Mouse (Mus musculus): ENCODE data around the gene Tnfrsf25. TPM values are rescaled to one million over a fixed set of nuclear protein-coding genes. Genes with fewer than 3 reads are reported as not detected.

Gene Tnfrsf25
- total RNA-seq, 1 experiment from 2014 or later, result not detected

DNA sequence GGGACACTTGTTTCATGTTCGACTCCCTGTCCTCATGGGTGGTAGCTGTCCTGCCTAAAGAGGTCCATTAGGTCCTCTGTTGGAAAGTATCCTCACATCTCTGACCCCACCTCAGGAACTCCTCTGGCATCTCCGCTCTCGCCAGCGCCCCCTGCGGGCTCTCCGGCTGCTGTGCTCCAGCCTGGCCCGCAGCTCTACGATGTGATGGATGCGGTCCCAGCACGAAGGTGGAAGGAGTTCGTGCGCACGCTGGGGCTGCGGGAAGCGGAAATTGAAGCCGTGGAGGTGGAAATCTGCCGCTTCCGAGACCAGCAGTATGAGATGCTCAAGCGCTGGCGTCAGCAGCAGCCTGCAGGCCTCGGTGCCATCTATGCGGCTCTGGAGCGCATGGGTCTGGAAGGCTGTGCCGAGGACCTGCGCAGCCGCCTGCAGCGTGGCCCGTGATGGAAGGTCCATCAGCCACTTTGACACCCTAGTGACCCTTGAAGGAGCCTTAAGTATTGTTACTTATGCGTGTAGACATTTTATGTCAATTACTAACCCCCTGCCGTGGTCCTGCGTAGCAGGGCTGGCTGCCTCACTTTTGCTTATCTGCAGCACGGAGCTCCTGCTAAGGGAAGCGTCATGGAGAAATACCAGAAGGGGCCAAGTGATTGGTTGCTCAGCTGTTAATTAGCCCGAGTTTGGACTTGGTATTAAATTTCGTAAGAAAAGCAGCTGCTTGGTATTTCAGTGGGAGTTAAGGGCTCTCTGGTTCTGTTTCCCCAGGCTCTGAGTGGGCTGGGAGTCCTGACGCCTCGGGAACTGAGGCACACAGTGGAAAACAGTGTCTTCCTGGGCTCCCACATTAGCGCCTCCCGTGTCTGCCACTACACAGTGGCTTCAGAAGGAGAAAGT, 3.9 kb downstream of the Tnfrsf25 start:
- ATAC-seq (replicated peaks; ENCODE audit: low read depth, poor library complexity, severe bottlenecking), result 0 out of 2 replicates have a peak, but pooled peaks have one; percentile 29

DNA sequence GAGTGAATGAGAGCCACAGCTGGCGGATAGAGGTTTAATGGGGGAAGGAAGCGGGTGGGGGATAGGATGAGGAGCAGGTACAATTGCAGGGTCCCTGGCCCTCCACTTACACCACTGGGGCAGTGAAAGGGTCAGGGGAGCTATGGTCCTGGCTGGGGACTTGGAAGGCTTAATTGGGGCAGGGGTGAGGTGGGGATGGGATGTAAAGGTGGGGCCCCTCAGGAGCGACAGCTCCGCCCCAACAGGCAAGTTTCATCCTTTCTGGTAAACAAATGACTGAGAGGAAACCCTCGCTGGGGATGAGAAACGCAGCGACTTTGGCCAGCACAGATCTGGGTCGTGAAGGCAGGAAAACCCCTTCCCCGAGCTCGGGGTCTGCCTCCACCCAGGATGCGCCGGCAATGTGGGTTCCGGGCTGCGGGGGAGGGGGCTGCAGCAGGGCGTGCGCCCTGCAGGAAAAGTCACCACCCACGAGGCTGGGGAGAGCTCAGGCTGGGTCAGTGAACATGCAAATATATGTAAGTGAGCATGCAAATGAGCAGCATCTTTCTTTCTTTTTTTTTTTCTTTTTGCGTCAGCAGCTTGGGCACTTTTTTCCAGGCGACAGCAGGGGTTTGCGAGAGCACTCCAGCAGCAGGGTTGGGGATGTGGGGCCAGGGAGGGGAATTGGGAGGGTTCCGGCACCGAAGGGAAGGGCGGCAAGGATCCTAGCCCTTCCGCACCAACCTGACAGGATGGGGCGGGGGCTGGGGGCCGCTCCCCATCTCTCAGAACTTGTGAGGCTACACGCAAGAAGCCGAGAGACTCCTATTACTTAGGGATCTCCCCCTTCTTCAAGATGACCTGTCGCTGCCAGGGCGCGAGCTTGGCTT, 4.8 kb downstream of the Tnfrsf25 start:
- no peak for ATAC-seq (replicated peaks; ENCODE audit: low read depth, poor library complexity, severe bottlenecking)

DNA sequence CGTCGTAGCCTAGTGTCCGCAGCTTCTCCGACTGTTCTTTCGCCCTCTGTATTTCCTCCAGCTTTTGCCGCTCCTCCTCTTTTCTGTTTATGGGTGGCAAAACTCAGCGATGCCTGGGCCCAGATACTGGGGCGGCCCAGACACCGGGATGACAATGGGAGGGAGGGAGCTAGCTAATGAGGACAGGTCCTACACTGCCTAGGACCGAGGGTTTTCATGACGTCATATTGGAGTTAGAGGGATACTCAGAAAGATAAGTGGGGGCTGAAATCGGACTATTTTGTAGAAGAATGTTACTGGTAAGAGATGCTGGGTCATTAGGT, 5.4 kb downstream of the Tnfrsf25 start:
- ATAC-seq (replicated peaks; ENCODE audit: low read depth, poor library complexity, severe bottlenecking), result no peak

DNA sequence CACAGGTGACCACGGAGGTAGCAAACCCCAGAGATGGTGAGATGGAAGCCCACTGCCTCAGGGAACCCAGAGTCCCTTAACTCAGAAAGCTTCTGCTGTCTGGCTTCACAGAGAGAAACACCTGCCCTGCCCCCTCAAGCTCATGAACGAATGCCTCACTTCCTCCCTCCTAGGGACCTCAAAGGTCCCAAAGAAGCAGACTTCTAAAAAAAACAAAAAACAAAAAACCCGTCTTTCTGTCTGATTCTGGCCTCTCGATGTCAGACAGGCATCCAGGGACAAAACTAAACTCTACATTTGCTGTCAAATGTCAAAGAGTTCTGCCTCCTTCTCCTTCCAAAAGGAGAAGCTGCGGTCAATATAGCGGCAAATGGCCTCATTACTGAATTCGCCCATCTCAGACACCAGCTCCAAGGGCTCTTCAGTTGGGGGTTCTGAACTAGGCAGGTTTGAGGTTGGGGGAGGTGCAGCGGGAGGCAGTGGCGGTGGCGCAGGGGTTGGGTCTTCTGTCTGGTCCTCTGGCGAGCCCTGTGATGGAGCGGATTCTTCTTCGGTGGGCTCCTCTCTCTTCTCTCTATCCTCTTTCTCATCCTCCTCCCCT, 8.7 kb downstream of the Tnfrsf25 start:
- ATAC-seq (replicated peaks; ENCODE audit: low read depth, poor library complexity, severe bottlenecking), result peak; percentile 52

DNA sequence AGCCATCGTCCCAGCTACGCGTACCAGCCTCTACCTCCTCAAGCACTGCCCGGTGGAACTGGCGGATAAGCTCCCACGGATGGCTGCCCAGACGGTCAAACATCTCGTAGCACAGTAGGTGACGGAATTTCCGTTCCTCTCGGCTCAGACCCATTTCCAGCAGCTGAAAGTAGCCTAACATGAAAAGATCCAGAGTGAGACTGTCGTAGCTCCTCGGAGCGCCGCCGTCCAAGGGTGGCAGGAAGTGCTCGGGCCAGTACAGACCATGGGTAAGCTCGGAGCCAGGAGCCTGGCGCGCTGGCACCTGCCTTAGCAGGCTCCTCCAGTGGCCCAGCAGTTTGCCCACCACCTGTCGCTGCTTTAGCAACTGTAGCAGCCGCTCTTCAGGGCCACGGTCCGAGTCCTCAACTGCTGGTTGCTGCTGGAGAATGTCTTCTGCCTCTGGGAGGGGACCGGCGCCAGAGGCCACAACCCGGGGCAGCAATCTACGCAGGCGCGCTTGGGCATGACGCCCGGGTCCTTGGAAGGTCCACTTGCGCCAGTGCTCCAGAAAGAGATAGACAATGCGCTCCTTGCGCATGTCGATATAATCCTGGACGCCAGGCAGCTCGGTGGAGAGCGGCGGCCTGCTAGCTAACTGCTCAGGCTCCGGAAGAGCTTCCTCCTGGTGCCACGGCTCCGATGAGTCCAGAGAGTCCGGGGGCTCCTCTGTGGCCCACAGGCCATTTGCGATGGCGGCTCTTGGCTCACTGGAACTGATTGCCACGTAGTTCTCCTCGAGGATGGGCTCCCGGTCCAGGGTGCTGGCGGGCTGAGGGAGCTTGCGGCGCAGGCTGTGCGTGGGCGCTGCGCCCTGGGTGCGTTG, 9.7 kb downstream of the Tnfrsf25 start:
- ATAC-seq (replicated peaks; ENCODE audit: low read depth, poor library complexity, severe bottlenecking), result no peak

DNA sequence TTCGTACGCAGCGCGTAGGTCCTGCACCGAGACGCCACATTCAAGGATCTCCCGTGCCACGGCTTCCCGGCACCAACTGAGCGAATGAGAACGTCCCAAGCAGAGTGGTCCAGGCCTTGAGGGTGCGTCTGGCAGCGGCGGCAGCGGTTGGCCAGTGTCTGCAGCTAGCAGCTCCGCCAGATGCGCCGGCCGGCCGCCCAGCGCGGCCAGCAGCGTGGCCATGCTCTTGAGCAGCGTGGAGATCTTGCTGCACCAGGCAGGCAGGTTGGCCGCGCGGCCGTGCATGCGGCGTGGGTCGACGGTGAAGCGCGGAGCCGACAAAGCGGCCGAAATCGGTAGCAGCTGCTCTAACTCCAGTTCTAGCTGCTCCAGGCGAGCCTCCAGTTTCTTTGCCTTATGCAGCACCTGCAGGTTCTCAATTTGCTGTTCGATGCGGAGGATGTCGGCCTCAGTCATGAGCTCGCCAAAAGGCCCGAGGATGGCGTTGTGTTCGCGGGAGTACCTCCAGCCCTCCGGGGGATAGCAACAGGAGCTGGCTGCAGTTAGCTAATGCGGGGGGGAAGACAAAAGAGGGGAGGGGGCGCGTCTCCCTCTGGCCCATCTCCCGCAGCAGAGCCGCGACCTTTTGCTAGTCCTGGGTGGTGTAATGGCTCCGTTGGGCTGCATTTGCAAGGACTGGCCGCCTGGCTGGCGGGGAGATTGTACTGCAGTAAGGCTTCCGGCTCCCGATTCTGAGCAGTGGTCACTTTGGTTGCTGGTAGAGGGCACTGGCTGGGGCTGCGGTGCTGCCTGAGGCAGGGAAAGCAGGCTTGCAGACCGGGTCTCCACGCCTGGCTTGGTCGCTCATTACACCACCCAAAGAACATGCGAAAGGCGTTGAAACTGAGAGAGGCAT, 10.5 kb downstream of the Tnfrsf25 start:
- ATAC-seq (replicated peaks; ENCODE audit: low read depth, poor library complexity, severe bottlenecking), result no peak

DNA sequence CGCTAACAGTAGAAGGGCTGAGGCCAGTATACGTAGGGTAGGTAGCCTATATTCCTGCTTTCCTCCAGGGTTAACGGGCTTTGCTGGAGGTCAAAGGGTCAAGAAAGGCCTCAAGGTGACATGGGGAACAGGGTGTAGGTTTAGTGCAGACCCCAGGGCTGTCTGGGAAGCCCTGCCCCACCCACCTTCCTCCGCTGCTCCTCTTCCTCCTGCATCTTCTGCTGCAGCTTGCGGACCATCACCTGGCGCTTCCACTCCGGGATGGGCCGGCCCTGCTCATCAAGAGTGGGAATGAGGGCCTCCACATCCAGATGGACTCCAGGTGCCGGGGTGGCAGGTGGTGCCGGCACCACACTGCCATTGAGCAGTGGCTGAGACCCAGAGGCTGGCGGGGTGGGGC, 12.2 kb downstream of the Tnfrsf25 start:
- no peak for ATAC-seq (replicated peaks; ENCODE audit: low read depth, poor library complexity, severe bottlenecking)

DNA sequence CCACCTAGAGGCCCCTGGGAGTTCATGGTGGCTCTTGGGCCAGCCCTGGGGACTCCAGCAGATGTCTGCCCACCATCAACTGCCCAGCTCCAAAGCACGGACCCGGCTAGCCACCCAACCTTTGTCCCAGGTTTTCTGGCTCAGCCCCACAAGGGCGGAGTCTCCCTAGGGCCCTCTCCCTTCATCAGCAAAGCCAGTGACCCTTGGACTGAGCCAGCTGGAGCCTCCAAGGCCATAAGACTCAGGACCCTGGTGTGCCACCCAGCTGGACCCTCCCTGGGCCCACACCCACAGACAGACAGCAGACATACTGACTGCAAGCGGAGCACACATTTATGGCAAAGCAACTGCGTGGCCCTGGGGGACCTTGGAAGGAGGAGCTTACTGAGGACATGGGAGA, 13.1 kb downstream of the Tnfrsf25 start:
- no peak for ATAC-seq (replicated peaks; ENCODE audit: low read depth, poor library complexity, severe bottlenecking)

DNA sequence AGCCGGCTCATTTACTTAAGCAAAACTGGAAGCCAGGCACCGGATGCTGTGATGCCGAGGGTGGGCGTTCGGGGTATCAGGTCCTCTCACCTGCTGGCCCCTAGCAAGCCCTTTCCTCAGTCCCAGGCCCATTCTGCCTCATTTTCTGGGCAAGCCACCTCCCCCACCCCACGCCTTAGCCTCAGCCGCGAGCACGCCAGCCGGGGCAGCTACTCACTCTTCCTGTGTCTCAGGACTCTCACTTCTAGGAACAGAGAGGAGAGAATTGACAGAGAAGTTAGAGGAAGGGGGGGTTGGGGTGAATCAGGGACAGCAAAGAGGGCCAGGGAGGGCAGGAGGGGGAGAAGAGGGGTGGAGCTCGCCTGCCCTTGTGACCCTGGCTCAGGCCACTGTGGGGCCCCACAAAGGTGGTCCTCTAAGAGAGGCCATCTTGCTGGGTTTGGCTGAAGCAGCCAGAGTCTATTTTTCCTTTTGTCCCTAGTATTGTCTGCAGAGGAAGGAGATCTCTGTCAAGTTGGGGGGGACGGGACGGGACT, 13.7 kb downstream of the Tnfrsf25 start:
- no peak for ATAC-seq (replicated peaks; ENCODE audit: low read depth, poor library complexity, severe bottlenecking)

DNA sequence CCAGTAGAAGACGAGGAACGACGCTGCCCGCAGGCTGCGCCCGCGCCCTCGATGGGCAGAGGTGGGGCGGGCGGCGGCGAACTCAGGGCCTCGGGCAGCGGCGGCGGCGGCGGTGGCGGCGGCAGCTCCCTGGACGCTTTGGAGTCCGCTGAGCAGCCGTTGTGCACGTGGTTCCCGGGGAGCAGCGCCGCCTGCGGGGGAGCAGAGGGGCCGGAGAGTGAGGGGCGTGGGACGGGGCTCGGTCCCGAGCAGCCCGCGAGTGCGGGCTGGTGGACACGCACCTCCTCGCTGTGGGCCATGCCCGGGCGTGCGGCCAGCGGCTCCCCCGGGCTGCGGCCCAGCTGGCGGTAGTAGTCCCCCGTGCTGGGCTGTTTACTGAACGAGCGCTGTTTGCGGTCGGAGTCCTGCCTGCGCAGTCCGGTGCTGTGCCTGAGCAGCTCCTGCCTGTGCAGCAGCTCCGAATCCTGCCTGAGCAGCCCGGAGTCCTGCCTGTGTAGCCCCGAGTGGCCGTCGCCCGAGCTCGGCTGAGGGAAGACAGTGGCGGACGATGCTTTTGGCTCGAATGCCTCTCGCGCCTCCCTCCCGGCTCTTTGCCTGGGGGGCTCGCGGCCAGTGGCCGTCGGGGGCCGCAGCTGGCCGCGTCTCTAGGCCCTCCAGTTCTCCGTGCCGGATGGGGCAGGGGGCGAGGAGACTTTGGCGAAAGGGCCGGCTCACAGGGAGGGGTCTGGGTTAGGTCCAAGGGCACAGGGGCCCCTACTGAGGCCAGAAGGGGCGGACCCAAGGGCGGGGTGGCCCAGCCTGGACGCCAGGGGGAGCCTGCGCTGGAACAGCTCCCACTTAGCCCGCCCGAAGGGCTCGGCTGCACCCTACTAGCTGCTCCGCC, 15.3 kb downstream of the Tnfrsf25 start:
- peak; percentile 48 for ATAC-seq (replicated peaks; ENCODE audit: low read depth, poor library complexity, severe bottlenecking)

DNA sequence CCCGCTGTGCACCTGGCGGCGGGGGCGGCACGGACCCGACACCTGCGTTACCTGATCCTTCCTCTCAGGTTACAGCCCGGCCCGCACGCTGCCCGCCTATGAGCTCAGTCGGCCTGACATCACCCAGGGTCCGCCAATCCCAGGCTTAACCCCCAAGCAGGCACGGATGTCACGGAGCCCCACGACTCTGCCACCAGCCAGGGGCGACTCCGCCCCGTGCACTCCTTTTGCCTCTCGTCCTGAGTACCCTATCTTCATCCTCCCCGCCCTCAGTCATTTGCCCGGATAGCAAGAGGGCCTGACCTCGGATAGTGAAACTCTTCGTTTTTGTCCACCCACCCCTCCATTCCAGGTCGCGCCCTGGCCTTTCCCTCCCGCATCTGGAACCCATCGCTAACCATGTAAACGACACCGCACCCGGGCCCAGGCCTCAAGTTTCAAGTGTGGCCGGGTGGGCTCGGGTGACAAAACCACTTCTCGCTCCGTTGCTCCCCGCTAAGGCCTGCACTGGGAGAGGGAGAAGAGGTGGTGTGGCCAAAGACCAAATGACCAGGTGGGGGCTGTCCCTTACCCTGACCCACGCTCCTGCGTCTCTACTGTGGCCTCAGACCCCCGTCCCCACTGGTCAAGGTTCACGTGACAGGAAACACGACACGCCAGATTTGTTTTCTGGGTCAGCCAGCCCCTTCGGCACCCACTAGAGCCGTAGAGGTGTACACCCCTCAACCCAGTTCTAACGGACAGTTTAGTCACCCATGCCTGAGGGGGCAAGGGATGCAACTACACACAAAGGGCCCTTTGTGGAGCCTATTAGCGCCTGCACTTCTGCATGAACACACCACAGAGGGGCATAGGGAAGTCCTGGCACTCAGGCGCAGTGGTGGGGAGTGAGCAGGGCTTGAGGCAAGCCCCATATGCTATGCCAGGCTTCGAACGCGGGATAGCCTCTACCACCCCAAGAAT, 16.4 kb downstream of the Tnfrsf25 start:
- ATAC-seq (replicated peaks; ENCODE audit: low read depth, poor library complexity, severe bottlenecking), result no peak

DNA sequence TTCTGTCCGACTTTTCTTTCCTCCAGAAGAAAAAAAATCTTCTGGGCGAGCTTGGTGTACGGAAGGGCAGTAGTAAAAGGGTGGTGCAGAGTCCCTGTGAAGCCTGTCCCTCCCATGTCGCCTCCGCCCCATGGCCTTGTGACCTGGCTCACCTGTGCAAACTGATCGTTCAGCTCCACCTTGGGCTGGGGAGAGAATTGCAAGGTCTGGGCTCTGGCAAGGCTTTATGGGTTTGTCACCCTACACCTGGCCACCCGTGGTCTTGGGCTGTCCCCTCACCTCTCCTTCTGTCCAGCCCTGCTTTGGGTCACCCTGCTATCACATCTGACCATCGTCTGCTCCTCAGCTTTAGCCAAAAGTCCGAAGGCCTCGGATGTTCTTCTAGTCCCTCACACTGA, 17.0 kb downstream of the Tnfrsf25 start:
- ATAC-seq (replicated peaks; ENCODE audit: low read depth, poor library complexity, severe bottlenecking), result no peak

DNA sequence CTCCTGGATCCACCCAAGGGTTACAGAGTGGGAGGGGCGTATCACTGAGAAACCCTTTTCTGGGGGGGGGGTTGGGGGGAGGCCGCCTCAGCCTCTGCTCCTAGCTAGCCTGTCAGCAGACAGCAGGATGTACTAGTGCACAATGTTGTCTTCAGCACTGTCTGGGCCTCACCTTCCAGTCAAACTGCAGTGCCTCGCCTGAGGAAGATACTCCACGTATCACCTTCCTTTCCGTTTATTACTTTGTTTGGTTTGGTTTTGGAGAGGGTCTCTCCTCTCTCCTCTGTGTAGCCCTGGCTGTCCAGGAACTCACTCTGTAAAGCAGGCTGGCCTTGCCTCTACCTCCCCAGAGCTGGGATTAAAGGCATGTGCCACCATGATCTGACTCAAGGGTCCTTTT, 17.5 kb downstream of the Tnfrsf25 start:
- ATAC-seq (replicated peaks; ENCODE audit: low read depth, poor library complexity, severe bottlenecking), result no peak

DNA sequence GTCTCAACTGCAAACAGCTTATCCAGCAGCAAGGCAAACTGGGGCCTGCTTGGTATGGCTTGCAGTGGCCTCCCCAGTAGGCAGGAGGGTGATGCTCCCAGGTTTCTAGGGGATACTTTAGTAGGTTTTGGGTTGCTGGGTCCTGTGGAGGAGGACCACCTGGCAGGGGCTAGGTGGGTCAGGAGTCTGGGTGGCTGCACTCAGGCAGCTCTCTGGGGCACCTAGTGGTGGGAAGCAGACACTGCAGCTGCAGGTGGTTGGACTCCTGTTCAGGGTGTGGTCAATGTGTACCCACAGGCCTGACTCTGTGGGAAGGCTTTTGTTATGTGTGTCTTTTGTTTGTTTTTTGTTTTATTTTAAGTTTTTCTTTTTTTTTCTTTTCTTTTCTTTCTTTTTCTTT, 18.8 kb downstream of the Tnfrsf25 start:
- ATAC-seq (replicated peaks; ENCODE audit: low read depth, poor library complexity, severe bottlenecking), result peak; percentile 42; the same call in 1 of the 2 replicates

DNA sequence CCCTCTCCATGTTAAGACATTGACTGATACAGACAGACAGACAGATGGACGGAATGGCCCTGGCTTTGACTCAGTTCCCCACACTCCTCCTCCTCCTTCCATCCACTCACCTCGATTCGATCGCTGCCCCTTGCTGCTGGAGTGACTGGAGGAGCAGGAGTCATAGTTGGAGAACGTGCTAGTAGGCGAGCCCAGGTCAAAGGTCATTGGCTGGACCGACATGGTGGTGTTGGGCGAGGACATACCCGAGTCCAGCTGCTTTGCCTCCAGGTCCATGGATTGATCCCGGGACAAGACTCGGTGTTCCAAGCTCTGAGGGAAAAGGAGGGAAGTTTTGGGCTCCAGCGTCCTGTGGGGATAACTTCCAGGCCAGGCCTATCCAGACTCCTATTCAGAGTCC, 19.6 kb downstream of the Tnfrsf25 start:
- ATAC-seq (replicated peaks; ENCODE audit: low read depth, poor library complexity, severe bottlenecking), result no peak

DNA sequence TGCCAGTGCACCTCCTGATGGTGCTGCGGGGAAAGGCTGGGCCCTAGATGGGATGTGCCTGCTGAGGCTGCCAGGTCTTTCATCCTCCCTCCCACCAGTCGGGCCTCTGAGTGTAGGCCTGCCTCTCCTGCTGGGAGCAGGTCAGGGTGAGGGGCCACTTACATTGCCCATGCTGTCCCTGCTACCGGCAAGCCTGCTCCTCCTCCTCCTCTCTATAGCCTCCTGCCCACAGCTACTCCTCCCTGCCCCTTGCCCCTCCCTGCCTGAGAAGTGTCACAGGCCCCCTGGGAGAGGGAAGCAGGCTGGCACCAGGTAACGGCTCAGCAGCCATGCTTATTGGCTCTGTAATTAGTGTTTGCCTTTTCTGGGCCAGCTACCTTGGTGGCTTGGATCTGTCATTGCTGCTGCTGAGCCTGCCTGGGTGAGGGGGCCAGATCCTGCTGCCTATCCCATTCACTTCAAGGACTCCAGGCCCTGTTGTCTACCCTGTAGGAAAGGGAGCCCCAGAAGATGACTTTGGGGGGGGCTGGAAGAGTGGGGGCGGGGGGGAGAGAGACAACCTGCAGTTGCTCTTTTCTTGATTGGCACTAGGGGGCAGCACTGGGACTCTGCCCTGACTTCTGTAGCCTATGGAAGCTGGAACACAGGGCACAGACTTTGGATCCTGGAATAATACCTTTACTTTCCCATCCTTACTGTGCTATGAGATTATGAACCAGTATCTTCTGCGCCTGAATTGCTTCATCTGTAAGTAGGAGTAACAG, 20.6 kb downstream of the Tnfrsf25 start:
- ATAC-seq (replicated peaks; ENCODE audit: low read depth, poor library complexity, severe bottlenecking), result no peak

Measured in common myeloid progenitor, adult 5-6 weeks (primary cell).